Comparison of ENCODE assay signal across 9 mouse cellular contexts in the genomic region with DNA sequence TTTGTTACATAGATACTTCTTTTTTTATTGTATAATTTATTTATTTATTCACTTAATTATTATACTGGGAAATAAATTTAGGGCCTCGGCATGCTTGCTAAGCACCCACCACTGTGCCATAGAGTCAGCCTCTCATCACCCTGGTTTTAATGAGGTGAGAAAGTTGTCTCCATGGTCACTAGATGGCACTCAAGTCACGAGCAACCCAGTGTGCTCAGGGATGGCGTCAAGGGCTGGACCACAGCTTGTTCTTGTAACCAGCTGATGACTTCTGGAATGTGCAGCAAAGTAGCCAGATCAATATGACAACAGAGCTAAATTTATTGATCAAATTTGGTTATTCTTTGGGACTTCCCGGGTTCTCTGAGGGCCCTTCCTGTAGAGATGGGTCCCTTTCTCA.
DNase-seq lines count a peak whose midpoint lies in the region; ATAC-seq lines count a peak whose summit lies in the region.
"Had no signal": no experiment of that assay in that cellular context is flagged by ENCODE, and none has a peak within 500 bp of the region (broad histone marks: within the 10 kb centered on the region; RNA-seq: fewer than 3 reads in every experiment).

No protein-coding gene starts in this region.

- WGBS in embryonic facial prominence, embryonic 10.5 days: 26% methylated on average over 4 of the region's 4 CpGs
- 27% methylated on average over 4 of the region's 4 CpGs for WGBS in midbrain, embryonic 11.5 days

- no peaks in the 10 kb centered on the region for H3K9me3 ChIP-seq in embryonic facial prominence, embryonic 10.5 days
- H3K9me3 ChIP-seq in midbrain, embryonic 11.5 days (ENCODE audit: control insufficient read depth, low read length): no peaks in the 10 kb centered on the region
- H3K9me3 ChIP-seq: embryonic facial prominence, embryonic 15.5 days had no signal

- peaks cover 7% of the 10 kb centered on the region for H3K4me1 ChIP-seq in embryonic facial prominence, embryonic 10.5 days
- no peaks in the 10 kb centered on the region for H3K4me1 ChIP-seq in midbrain, embryonic 11.5 days (ENCODE audit: control insufficient read depth, insufficient read depth, low read length)

- H3K9ac ChIP-seq in midbrain, embryonic 11.5 days (ENCODE audit: low read length): no peak overlapping the region
- H3K9ac ChIP-seq: embryonic facial prominence, embryonic 15.5 days had no signal

- 0 out of 2 replicates have a peak, but pooled peaks have one; percentile 55 for ATAC-seq in midbrain, embryonic 11.5 days (ENCODE audit: low FRiP score)

- H3K36me3 ChIP-seq in embryonic facial prominence, embryonic 10.5 days (replicated peaks): no peaks in the 10 kb centered on the region
- no peaks in the 10 kb centered on the region for H3K36me3 ChIP-seq in midbrain, embryonic 11.5 days (ENCODE audit: control insufficient read depth, insufficient read depth, low read length)
- H3K36me3 ChIP-seq: embryonic facial prominence, embryonic 15.5 days had no signal

- H3K27me3 ChIP-seq in embryonic facial prominence, embryonic 10.5 days (replicated peaks; ENCODE audit: low read depth, poor library complexity, severe bottlenecking): peaks cover 19% of the 10 kb centered on the region; the same call in 1 of the 2 replicates
- H3K27me3 ChIP-seq in midbrain, embryonic 11.5 days (ENCODE audit: control insufficient read depth, insufficient read depth, low read length): no peaks in the 10 kb centered on the region
- H3K27me3 ChIP-seq: embryonic facial prominence, embryonic 15.5 days had no signal

- DNase-seq in left cerebral cortex, adult 18-20 months (ENCODE audit: low spot score in 2 of 2): peak; percentile 32 to 39
- no peak for DNase-seq in left cerebral cortex, postnatal 36 days (ENCODE audit: low spot score in 2 of 2)
- peak; percentile 68 for DNase-seq in ZHBTc4 (ENCODE audit: low read depth, low spot score)
- peak; percentile 72 for DNase-seq in embryonic facial prominence, embryonic 10.5 days (ENCODE audit: low spot score)
- DNase-seq in kidney, postnatal 14 days: peak; percentile 55
- peak; percentile 90 for DNase-seq in midbrain, embryonic 11.5 days (ENCODE audit: low spot score, missing footprints)
- DNase-seq in telencephalon, adult 2 months (ENCODE audit: low read depth, low spot score): peak; percentile 11
- DNase-seq in c-Kit-positive CD71-positive TER-119-positive erythroid progenitor cells, embryonic 14.5 days (ENCODE audit: low spot score): no peak

- intact Hi-C loops in left cerebral cortex, postnatal 36 days (cut with DNase I): loop anchor here (10.0 kb wide), 1 partner anchor 921 kb away; no protein-coding TSS in a partner anchor

- no peak overlapping the region for H3K4me2 ChIP-seq in midbrain, embryonic 11.5 days
- H3K4me2 ChIP-seq: embryonic facial prominence, embryonic 15.5 days had no signal

- H3K27ac ChIP-seq in embryonic facial prominence, embryonic 10.5 days (replicated peaks): no peak overlapping the region
- H3K27ac ChIP-seq in midbrain, embryonic 11.5 days (ENCODE audit: low read depth, low read length): no peak overlapping the region
- H3K27ac ChIP-seq: embryonic facial prominence, embryonic 15.5 days had no signal

- H3K4me3 ChIP-seq in embryonic facial prominence, embryonic 10.5 days: no peak overlapping the region
- no peak overlapping the region for H3K4me3 ChIP-seq in midbrain, embryonic 11.5 days (ENCODE audit: low read depth, low read length)
- H3K4me3 ChIP-seq: embryonic facial prominence, embryonic 15.5 days had no signal

Comparison
In these comparisons a context has a peak if more than half of its experiments do, and no peak if none do; other contexts are left out.
1. DNase-seq: peak in left cerebral cortex, adult 18-20 months (2 of 2), ZHBTc4 (single experiment), embryonic facial prominence, embryonic 10.5 days (single experiment), kidney, postnatal 14 days (single experiment), midbrain, embryonic 11.5 days (single experiment) and telencephalon, adult 2 months (single experiment); none in left cerebral cortex, postnatal 36 days (0 of 2) and c-Kit-positive CD71-positive TER-119-positive erythroid progenitor cells, embryonic 14.5 days (single experiment).